Mouse (Mus musculus): ENCODE data around the gene Srxn1. TPM values are rescaled to one million over a fixed set of nuclear protein-coding genes. Genes with fewer than 3 reads are reported as not detected.
A peak's percentile ranks its signal among the peaks of the same experiment; 100 is the strongest.

Gene Srxn1
- polyA plus RNA-seq, 1 experiment from 2014 or later, result 17.9 TPM

- 67% methylated on average over 3 of the region's 3 CpGs for WGBS
- Histone ChIP-seq H3K4me3 (ENCODE audit: low read length) (no peak overlapping the region), H3K27me3 (ENCODE audit: insufficient read depth, low read length) (peaks cover 52% of the 10 kb centered on the region), H3K4me1 (ENCODE audit: insufficient read depth, low read length) (peaks cover 15% of the 10 kb centered on the region), H3K4me2 (replicated peaks; ENCODE audit: low read depth, low read length) (no peak overlapping the region), H3K9me3 (ENCODE audit: low read length) (no peaks in the 10 kb centered on the region), H3K27ac (ENCODE audit: low read length) (no peak overlapping the region), H3K9ac (replicated peaks; ENCODE audit: low read length) (no peak overlapping the region), H3K36me3 (ENCODE audit: insufficient read depth, low read length) (no peaks in the 10 kb centered on the region)
- no peak for ATAC-seq (ENCODE audit: low FRiP score, low TSS enrichment)
These were observed 28.0 kb upstream of the Srxn1 start for GRCm38 (mm10) chr2:152077337-152077736.

DNA sequence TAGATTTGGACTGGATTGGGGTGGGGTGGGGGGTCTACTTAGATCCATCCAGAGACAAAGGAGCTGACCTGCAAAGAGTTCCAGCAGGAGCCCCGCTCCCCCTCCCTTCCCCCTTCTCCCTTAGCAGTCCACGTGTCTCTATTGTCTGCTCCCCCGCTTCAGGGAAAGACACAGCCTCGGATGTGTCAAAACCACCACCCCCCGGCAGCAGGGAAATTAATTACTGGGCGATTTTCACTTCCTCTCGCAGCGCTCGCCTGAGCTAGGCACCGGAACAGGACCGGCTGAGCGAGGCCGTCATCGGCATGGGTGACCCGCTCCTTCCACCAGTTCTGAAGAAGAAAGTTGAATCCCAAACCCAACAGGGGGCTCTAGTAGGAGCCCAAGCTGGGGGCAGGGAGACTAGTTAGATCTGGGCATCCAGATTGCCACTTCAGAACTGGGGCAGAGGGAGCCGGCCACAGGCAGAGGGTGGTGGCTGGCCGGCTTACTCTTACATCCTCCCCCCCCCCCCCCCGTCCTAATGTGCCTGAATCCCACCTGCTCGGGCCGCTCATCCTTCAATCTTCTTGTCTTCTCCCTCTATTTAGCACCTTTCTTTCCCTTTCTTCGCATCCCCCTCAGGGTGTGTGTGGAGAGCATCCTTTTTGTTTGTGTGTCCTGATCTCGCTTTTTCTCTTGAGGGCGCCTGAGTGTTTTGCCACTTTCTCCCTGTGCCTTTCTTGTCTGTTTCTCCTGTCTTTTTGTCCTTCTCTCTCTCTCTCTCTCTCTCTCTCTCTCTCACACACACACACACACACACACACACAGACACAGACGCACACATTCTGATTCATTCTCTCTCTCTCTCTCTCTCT, 24.4 kb upstream of the Srxn1 start, which contains the start of gene Scrt2:
Gene Scrt2, plus strand, starts transcription at position 845 of the 857 bp plus-strand sequence.
- no peaks in the 10 kb centered on the region for H3K36me3 ChIP-seq (ENCODE audit: insufficient read depth, low read length)
- 1% methylated on average over 24 of the region's 24 CpGs for WGBS
- no peaks in the 10 kb centered on the region for H3K9me3 ChIP-seq (ENCODE audit: low read length)
- 0 out of 2 replicates have a peak within 1 kb of the TSS, but pooled peaks have one; percentile 32 for H3K9ac ChIP-seq (replicated peaks; ENCODE audit: low read length)
- no peak within 1 kb of the TSS for H3K27ac ChIP-seq (ENCODE audit: low read length)
- peak within 1 kb of the TSS; percentile 38 for H3K4me3 ChIP-seq (ENCODE audit: low read length)
- peak; percentile 12; the same call in 1 of the 2 replicates for ATAC-seq (ENCODE audit: low FRiP score, low TSS enrichment)
- H3K4me2 ChIP-seq (replicated peaks; ENCODE audit: low read depth, low read length), result peak within 1 kb of the TSS; percentile 57
- H3K27me3 ChIP-seq (ENCODE audit: insufficient read depth, low read length), result peaks cover 71% of the 10 kb centered on the region
- H3K4me1 ChIP-seq (ENCODE audit: insufficient read depth, low read length), result peaks cover 15% of the 10 kb centered on the region

GRCm38 (mm10) chr2:152081641-152082448, 23.5 kb upstream of the Srxn1 start:
- Histone ChIP-seq H3K9ac (replicated peaks; ENCODE audit: low read length) (0 out of 2 replicates have a peak overlapping the region, but pooled peaks have one; percentile 32), H3K4me1 (ENCODE audit: insufficient read depth, low read length) (peaks cover 15% of the 10 kb centered on the region), H3K27ac (ENCODE audit: low read length) (no peak overlapping the region), H3K9me3 (ENCODE audit: low read length) (no peaks in the 10 kb centered on the region), H3K4me2 (replicated peaks; ENCODE audit: low read depth, low read length) (peak overlapping the region; percentile 57), H3K27me3 (ENCODE audit: insufficient read depth, low read length) (peaks cover 66% of the 10 kb centered on the region), H3K4me3 (ENCODE audit: low read length) (peak overlapping the region; percentile 38), H3K36me3 (ENCODE audit: insufficient read depth, low read length) (no peaks in the 10 kb centered on the region)
- peak; percentile 92 for ATAC-seq (ENCODE audit: low FRiP score, low TSS enrichment)
- WGBS, result under 1% methylated on average over 69 of the region's 81 CpGs

DNA sequence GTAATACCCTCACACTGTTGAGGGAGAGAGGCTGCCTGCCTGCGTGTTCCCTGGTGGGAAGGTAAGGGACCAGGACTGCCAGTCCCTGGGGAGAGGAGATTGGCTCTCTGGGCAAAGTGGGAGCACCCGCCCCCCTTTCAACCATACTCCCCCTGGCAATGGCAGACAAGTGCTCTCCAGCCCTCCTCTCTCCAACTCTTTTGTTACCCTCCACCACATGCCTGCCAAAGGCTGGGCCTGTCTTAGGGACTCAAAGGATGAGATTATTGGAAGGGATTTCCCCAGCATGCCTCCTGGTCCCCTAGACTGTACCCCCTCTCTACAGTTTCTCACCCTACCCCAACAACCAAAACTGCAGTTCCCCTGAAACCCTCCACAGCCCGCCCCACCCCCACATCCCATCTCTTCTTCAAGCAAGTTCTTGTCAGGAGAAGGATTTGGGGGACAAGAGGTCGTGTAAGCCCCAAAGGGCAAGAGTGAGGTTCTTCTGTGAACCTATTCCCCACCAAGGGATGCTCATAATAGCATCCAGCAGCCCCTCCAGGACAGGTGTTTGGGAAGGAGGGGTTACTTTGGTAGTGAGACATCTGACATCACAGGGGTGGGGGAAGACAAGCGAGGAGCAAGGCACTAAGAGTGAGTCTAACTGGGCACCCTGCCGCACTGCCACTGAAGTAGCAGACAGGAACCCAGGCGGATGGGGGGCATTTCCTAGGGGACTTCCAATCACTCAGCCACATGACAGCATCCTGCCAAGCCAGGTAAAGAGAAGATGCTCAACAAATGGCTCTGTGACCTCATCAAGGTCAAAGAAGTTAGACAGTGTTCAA, 22.6 kb upstream of the Srxn1 start:
- no peak; the same call in 1 of the 2 replicates for ATAC-seq (ENCODE audit: low FRiP score, low TSS enrichment)
- 21% methylated on average over 7 of the region's 7 CpGs for WGBS
- no peaks in the 10 kb centered on the region for H3K36me3 ChIP-seq (ENCODE audit: insufficient read depth, low read length)
- H3K4me1 ChIP-seq (ENCODE audit: insufficient read depth, low read length), result peaks cover 15% of the 10 kb centered on the region
- no peak overlapping the region for H3K9ac ChIP-seq (replicated peaks; ENCODE audit: low read length)
- H3K27ac ChIP-seq (ENCODE audit: low read length), result no peak overlapping the region
- no peaks in the 10 kb centered on the region for H3K9me3 ChIP-seq (ENCODE audit: low read length)
- peak overlapping the region; percentile 38; the same call in 1 of the 2 replicates for H3K4me3 ChIP-seq (ENCODE audit: low read length)
- peaks cover 60% of the 10 kb centered on the region for H3K27me3 ChIP-seq (ENCODE audit: insufficient read depth, low read length)
- H3K4me2 ChIP-seq (replicated peaks; ENCODE audit: low read depth, low read length), result peak overlapping the region; percentile 57; the same call in 1 of the 2 replicates

GRCm38 (mm10) chr2:152083411-152083810, 21.9 kb upstream of the Srxn1 start:
- Histone ChIP-seq H3K27ac (ENCODE audit: low read length) (no peak overlapping the region), H3K4me3 (ENCODE audit: low read length) (no peak overlapping the region), H3K36me3 (ENCODE audit: insufficient read depth, low read length) (no peaks in the 10 kb centered on the region), H3K27me3 (ENCODE audit: insufficient read depth, low read length) (peaks cover 53% of the 10 kb centered on the region), H3K9me3 (ENCODE audit: low read length) (no peaks in the 10 kb centered on the region), H3K4me1 (ENCODE audit: insufficient read depth, low read length) (peaks cover 15% of the 10 kb centered on the region), H3K4me2 (replicated peaks; ENCODE audit: low read depth, low read length) (no peak overlapping the region), H3K9ac (replicated peaks; ENCODE audit: low read length) (no peak overlapping the region)
- ATAC-seq (ENCODE audit: low FRiP score, low TSS enrichment), result no peak
- 67% methylated on average over 4 of the region's 4 CpGs for WGBS

DNA sequence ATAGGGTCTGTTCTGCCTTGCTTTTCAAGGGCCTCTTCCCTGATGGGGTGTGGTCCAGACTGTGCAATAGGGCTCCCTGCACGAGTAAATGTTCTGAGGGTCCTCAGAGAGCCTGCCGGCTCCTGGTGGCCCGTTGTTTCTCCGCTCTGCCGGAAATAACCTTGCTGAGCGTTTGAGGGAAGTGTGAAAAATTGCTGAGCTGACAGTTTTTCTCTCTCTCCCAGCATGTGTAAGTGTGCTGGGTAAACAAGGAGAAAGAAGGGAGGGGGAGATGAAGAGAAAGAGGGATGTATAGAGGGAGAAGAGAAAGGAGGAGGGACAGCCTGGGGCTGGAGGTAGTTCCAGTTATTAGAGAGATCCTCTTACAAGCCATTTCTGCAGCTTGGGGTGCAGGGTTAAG, 21.0 kb upstream of the Srxn1 start:
- Histone ChIP-seq H3K27me3 (ENCODE audit: insufficient read depth, low read length) (peaks cover 44% of the 10 kb centered on the region), H3K4me3 (ENCODE audit: low read length) (no peak overlapping the region), H3K36me3 (ENCODE audit: insufficient read depth, low read length) (no peaks in the 10 kb centered on the region), H3K9ac (replicated peaks; ENCODE audit: low read length) (no peak overlapping the region), H3K4me1 (ENCODE audit: insufficient read depth, low read length) (peaks cover 15% of the 10 kb centered on the region), H3K27ac (ENCODE audit: low read length) (no peak overlapping the region), H3K4me2 (replicated peaks; ENCODE audit: low read depth, low read length) (no peak overlapping the region), H3K9me3 (ENCODE audit: low read length) (no peaks in the 10 kb centered on the region)
- WGBS, result 43% methylated on average over 6 of the region's 6 CpGs
- no peak for ATAC-seq (ENCODE audit: low FRiP score, low TSS enrichment)

GRCm38 (mm10) chr2:152085414-152085813, 19.9 kb upstream of the Srxn1 start:
- no peak overlapping the region for H3K27ac ChIP-seq (ENCODE audit: low read length)
- H3K9ac ChIP-seq (replicated peaks; ENCODE audit: low read length), result no peak overlapping the region
- no peaks in the 10 kb centered on the region for H3K36me3 ChIP-seq (ENCODE audit: insufficient read depth, low read length)
- no peak overlapping the region for H3K4me3 ChIP-seq (ENCODE audit: low read length)
- WGBS, result 80% methylated on average over 6 of the region's 6 CpGs
- no peak overlapping the region for H3K4me2 ChIP-seq (replicated peaks; ENCODE audit: low read depth, low read length)
- peaks cover 37% of the 10 kb centered on the region for H3K27me3 ChIP-seq (ENCODE audit: insufficient read depth, low read length)
- ATAC-seq (ENCODE audit: low FRiP score, low TSS enrichment), result no peak
- peaks cover 14% of the 10 kb centered on the region for H3K4me1 ChIP-seq (ENCODE audit: insufficient read depth, low read length)
- no peaks in the 10 kb centered on the region for H3K9me3 ChIP-seq (ENCODE audit: low read length)

DNA sequence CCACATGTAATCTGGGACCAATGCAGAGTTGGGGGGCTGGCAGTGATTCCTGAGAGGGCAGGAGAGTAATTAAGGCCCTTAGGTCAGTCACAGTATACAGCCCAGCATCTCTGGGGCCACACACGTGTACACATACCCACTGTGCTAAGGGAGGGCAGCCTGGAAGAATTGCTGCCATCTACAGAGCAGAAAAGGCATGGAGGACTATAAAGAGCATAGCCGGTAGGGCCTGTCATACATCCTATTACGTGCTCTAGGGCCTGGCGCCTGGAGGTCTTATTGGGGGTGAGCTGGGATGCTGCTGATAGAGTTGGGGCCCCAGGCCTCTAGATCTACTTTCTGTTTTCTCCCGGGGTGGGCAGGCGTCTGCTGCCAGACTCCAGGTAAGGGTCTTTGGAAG, 18.9 kb upstream of the Srxn1 start:
- no peak overlapping the region for H3K27ac ChIP-seq (ENCODE audit: low read length)
- H3K27me3 ChIP-seq (ENCODE audit: insufficient read depth, low read length), result peaks cover 38% of the 10 kb centered on the region
- no peaks in the 10 kb centered on the region for H3K36me3 ChIP-seq (ENCODE audit: insufficient read depth, low read length)
- H3K9ac ChIP-seq (replicated peaks; ENCODE audit: low read length), result no peak overlapping the region
- H3K4me3 ChIP-seq (ENCODE audit: low read length), result no peak overlapping the region
- no peaks in the 10 kb centered on the region for H3K9me3 ChIP-seq (ENCODE audit: low read length)
- 70% methylated on average over 6 of the region's 6 CpGs for WGBS
- ATAC-seq (ENCODE audit: low FRiP score, low TSS enrichment), result no peak
- no peak overlapping the region for H3K4me2 ChIP-seq (replicated peaks; ENCODE audit: low read depth, low read length)
- H3K4me1 ChIP-seq (ENCODE audit: insufficient read depth, low read length), result peaks cover 5% of the 10 kb centered on the region

- Histone ChIP-seq H3K27ac (ENCODE audit: low read length) (no peak overlapping the region), H3K27me3 (ENCODE audit: insufficient read depth, low read length) (peaks cover 41% of the 10 kb centered on the region), H3K4me1 (ENCODE audit: insufficient read depth, low read length) (peaks cover 2% of the 10 kb centered on the region), H3K4me3 (ENCODE audit: low read length) (no peak overlapping the region), H3K4me2 (replicated peaks; ENCODE audit: low read depth, low read length) (no peak overlapping the region), H3K36me3 (ENCODE audit: insufficient read depth, low read length) (no peaks in the 10 kb centered on the region), H3K9me3 (ENCODE audit: low read length) (no peaks in the 10 kb centered on the region), H3K9ac (replicated peaks; ENCODE audit: low read length) (no peak overlapping the region)
- WGBS, result 83% methylated on average over 5 of the region's 5 CpGs
- ATAC-seq (ENCODE audit: low FRiP score, low TSS enrichment), result no peak
These were observed 18.2 kb upstream of the Srxn1 start for GRCm38 (mm10) chr2:152087111-152087510.

Data from kidney, embryonic 16.5 days (tissue).